Mouse (Mus musculus): Measurements from ENCODE around the gene Tgm1. TPM values are rescaled to one million over a fixed set of nuclear protein-coding genes. Genes with fewer than 3 reads are reported as not detected.
A peak's percentile ranks its signal among the peaks of the same experiment; 100 is the strongest.

Gene Tgm1
- polyA plus RNA-seq, 1 experiment from 2014 or later: 5.9 TPM

- no peak for TF ChIP-seq CTCF (IDR thresholded peaks at IDR 0.05; ENCODE audit: low read depth)
- DNase-seq (ENCODE audit: low spot score): no peak
- H3K27ac ChIP-seq: peak overlapping the region; percentile 39
- H3K27me3 ChIP-seq (ENCODE audit: insufficient read depth, low read length): no peaks in the 10 kb centered on the region
- no peaks in the 10 kb centered on the region for H3K9me3 ChIP-seq (replicated peaks; ENCODE audit: low read length)
- peak overlapping the region; percentile 62 for H3K4me2 ChIP-seq (ENCODE audit: low read length)
- 68% methylated on average over 6 of the region's 6 CpGs for WGBS
- ATAC-seq (replicated peaks; ENCODE audit: low FRiP score, low read depth): no peak
- peak overlapping the region; percentile 84; the same call in 1 of the 2 replicates for H3K4me3 ChIP-seq (replicated peaks; ENCODE audit: low read depth, low read length)
- no peaks in the 10 kb centered on the region for H3K4me1 ChIP-seq (replicated peaks; ENCODE audit: insufficient read depth, low read length)
- H3K36me3 ChIP-seq (ENCODE audit: insufficient read depth, low read length): peaks cover 25% of the 10 kb centered on the region; the same call in 1 of the 2 replicates
- no peak overlapping the region for H3K9ac ChIP-seq (ENCODE audit: low read depth, low read length)
Observed at GRCm38 (mm10) chr14:55721076-55721475, 7.3 kb upstream of the Tgm1 start.

- no peaks in the 10 kb centered on the region for H3K4me1 ChIP-seq (replicated peaks; ENCODE audit: insufficient read depth, low read length)
- H3K9ac ChIP-seq (ENCODE audit: low read depth, low read length): no peak overlapping the region
- H3K27ac ChIP-seq: peak overlapping the region; percentile 39
- peak overlapping the region; percentile 62; the same call in 1 of the 2 replicates for H3K4me2 ChIP-seq (ENCODE audit: low read length)
- no peaks in the 10 kb centered on the region for H3K9me3 ChIP-seq (replicated peaks; ENCODE audit: low read length)
- peaks cover 27% of the 10 kb centered on the region; the same call in 1 of the 2 replicates for H3K36me3 ChIP-seq (ENCODE audit: insufficient read depth, low read length)
- no peak for TF ChIP-seq CTCF (IDR thresholded peaks at IDR 0.05; ENCODE audit: low read depth)
- no peak for DNase-seq (ENCODE audit: low spot score)
- H3K4me3 ChIP-seq (replicated peaks; ENCODE audit: low read depth, low read length): no peak overlapping the region
- no peaks in the 10 kb centered on the region for H3K27me3 ChIP-seq (ENCODE audit: insufficient read depth, low read length)
- no peak for ATAC-seq (replicated peaks; ENCODE audit: low FRiP score, low read depth)
- WGBS: 91% methylated on average over 12 of the region's 12 CpGs
Observed at GRCm38 (mm10) chr14:55720666-55721065, 6.9 kb upstream of the Tgm1 start.

GRCm38 (mm10) chr14:55719737-55720136, 6.0 kb upstream of the Tgm1 start:
- no peaks in the 10 kb centered on the region for H3K27me3 ChIP-seq (ENCODE audit: insufficient read depth, low read length)
- DNase-seq (ENCODE audit: low spot score) (no peak), ATAC-seq (replicated peaks; ENCODE audit: low FRiP score, low read depth) (no peak)
- H3K9me3 ChIP-seq (replicated peaks; ENCODE audit: low read length): no peaks in the 10 kb centered on the region
- WGBS: 88% methylated on average over 6 of the region's 6 CpGs
- no peak overlapping the region for H3K4me2 ChIP-seq (ENCODE audit: low read length)
- no peaks in the 10 kb centered on the region for H3K4me1 ChIP-seq (replicated peaks; ENCODE audit: insufficient read depth, low read length)
- no peak overlapping the region for H3K9ac ChIP-seq (ENCODE audit: low read depth, low read length)
- no peak for TF ChIP-seq CTCF (IDR thresholded peaks at IDR 0.05; ENCODE audit: low read depth)
- H3K27ac ChIP-seq: no peak overlapping the region
- H3K4me3 ChIP-seq (replicated peaks; ENCODE audit: low read depth, low read length): no peak overlapping the region
- H3K36me3 ChIP-seq (ENCODE audit: insufficient read depth, low read length): peaks cover 27% of the 10 kb centered on the region; the same call in 1 of the 2 replicates

GRCm38 (mm10) chr14:55716884-55717283, 3.2 kb upstream of the Tgm1 start:
- Histone ChIP-seq H3K36me3 (ENCODE audit: insufficient read depth, low read length) (peaks cover 27% of the 10 kb centered on the region; the same call in 1 of the 2 replicates), H3K27ac (peak overlapping the region; percentile 36; the same call in 1 of the 2 replicates), H3K9me3 (replicated peaks; ENCODE audit: low read length) (no peaks in the 10 kb centered on the region), H3K9ac (ENCODE audit: low read depth, low read length) (no peak overlapping the region), H3K4me2 (ENCODE audit: low read length) (no peak overlapping the region), H3K4me1 (replicated peaks; ENCODE audit: insufficient read depth, low read length) (0 out of 2 replicates have a peak, but pooled peaks cover 6% of the 10 kb centered on the region), H3K4me3 (replicated peaks; ENCODE audit: low read depth, low read length) (no peak overlapping the region), H3K27me3 (ENCODE audit: insufficient read depth, low read length) (0 out of 2 replicates have a peak, but pooled peaks cover 7% of the 10 kb centered on the region)
- ATAC-seq (replicated peaks; ENCODE audit: low FRiP score, low read depth): peak; percentile 77
- DNase-seq (ENCODE audit: low spot score): no peak
- 64% methylated on average over 8 of the region's 8 CpGs for WGBS
- no peak for TF ChIP-seq CTCF (IDR thresholded peaks at IDR 0.05; ENCODE audit: low read depth)

- no peak for ATAC-seq (replicated peaks; ENCODE audit: low FRiP score, low read depth)
- Histone ChIP-seq H3K9ac (ENCODE audit: low read depth, low read length) (no peak overlapping the region), H3K27ac (no peak overlapping the region)
Observed at GRCm38 (mm10) chr14:55716271-55716670, 2.5 kb upstream of the Tgm1 start.

GRCm38 (mm10) chr14:55714893-55715292, 1.2 kb upstream of the Tgm1 start:
- Histone ChIP-seq H3K9me3 (replicated peaks; ENCODE audit: low read length) (no peaks in the 10 kb centered on the region), H3K4me2 (ENCODE audit: low read length) (no peak overlapping the region), H3K4me3 (replicated peaks; ENCODE audit: low read depth, low read length) (no peak overlapping the region), H3K9ac (ENCODE audit: low read depth, low read length) (no peak overlapping the region), H3K4me1 (replicated peaks; ENCODE audit: insufficient read depth, low read length) (0 out of 2 replicates have a peak, but pooled peaks cover 6% of the 10 kb centered on the region), H3K27ac (no peak overlapping the region), H3K36me3 (ENCODE audit: insufficient read depth, low read length) (peaks cover 27% of the 10 kb centered on the region; the same call in 1 of the 2 replicates), H3K27me3 (ENCODE audit: insufficient read depth, low read length) (0 out of 2 replicates have a peak, but pooled peaks cover 7% of the 10 kb centered on the region)
- DNase-seq (ENCODE audit: low spot score) (no peak), ATAC-seq (replicated peaks; ENCODE audit: low FRiP score, low read depth) (no peak)
- WGBS: 33% methylated on average over 6 of the region's 6 CpGs
- no peak for TF ChIP-seq CTCF (IDR thresholded peaks at IDR 0.05; ENCODE audit: low read depth)

More at GRCm38 (mm10) chr14:55716271-55716670, 2.5 kb upstream of the Tgm1 start:
- H3K4me3 ChIP-seq (replicated peaks; ENCODE audit: low read depth, low read length): no peak overlapping the region
- H3K36me3 ChIP-seq (ENCODE audit: insufficient read depth, low read length): peaks cover 27% of the 10 kb centered on the region; the same call in 1 of the 2 replicates
- H3K4me2 ChIP-seq (ENCODE audit: low read length): no peak overlapping the region
- no peak for TF ChIP-seq CTCF (IDR thresholded peaks at IDR 0.05; ENCODE audit: low read depth)
- 0 out of 2 replicates have a peak, but pooled peaks cover 7% of the 10 kb centered on the region for H3K27me3 ChIP-seq (ENCODE audit: insufficient read depth, low read length)
- DNase-seq (ENCODE audit: low spot score): no peak
- 89% methylated on average over 6 of the region's 6 CpGs for WGBS
- no peaks in the 10 kb centered on the region for H3K9me3 ChIP-seq (replicated peaks; ENCODE audit: low read length)
- 0 out of 2 replicates have a peak, but pooled peaks cover 6% of the 10 kb centered on the region for H3K4me1 ChIP-seq (replicated peaks; ENCODE audit: insufficient read depth, low read length)

All from kidney, postnatal 0 days (tissue).